Mouse (Mus musculus): ENCODE data around the gene Gm20388. TPM values are rescaled to one million over a fixed set of nuclear protein-coding genes. Genes with fewer than 3 reads are reported as not detected.

The Gm20388 gene
- polyA plus RNA-seq, 1 experiment from 2014 or later: not detected

DNA sequence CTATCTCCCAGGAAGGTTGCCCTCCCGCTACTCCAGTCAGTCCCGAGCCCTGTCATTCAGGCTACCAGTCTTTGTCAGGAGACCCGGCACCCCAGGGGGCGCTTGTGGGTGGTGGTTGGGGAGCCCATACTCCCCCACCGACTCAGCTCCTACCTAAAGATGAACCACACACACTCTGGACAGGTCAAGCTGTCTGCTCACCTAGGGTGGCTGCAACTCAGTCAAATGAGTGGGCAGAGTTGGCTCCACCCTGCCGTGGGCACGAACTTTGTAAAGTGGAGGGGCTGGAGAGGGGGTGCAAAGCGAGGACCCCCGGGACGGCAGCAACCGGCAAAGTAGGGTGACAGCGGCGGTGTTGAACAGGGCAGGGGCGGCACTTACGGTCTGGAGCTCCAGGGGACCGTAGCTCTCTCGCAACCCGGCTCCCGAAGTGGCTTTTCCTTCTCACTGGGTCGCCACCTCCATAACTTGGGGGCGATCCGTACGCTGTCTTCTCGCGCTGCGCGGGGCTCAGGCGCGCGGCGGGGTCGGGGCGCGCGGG is 2766.9 kb downstream of the Gm20388 start:
- 2% methylated on average over 35 of the region's 35 CpGs for WGBS
- Histone ChIP-seq H3K36me3 (no peaks in the 10 kb centered on the region), H3K9ac (peak overlapping the region; percentile 63), H3K4me3 (peak overlapping the region; percentile 66), H3K4me1 (peaks cover 22% of the 10 kb centered on the region), H3K27me3 (peaks cover 95% of the 10 kb centered on the region), H3K4me2 (replicated peaks) (peak overlapping the region; percentile 98), H3K9me3 (no peaks in the 10 kb centered on the region), H3K27ac (peak overlapping the region; percentile 17; the same call in 1 of the 2 replicates)
- ATAC-seq (ENCODE audit: insufficient number of reproducible peaks, insufficient read depth, low FRiP score, low TSS enrichment): no peak

- Histone ChIP-seq H3K4me2 (replicated peaks) (peak overlapping the region; percentile 98), H3K36me3 (no peaks in the 10 kb centered on the region), H3K9me3 (no peaks in the 10 kb centered on the region), H3K9ac (peak overlapping the region; percentile 63), H3K4me3 (peak overlapping the region; percentile 66), H3K4me1 (peaks cover 22% of the 10 kb centered on the region), H3K27me3 (peaks cover 91% of the 10 kb centered on the region), H3K27ac (0 out of 2 replicates have a peak overlapping the region, but pooled peaks have one; percentile 17)
- peak; percentile 49 for ATAC-seq (ENCODE audit: insufficient number of reproducible peaks, insufficient read depth, low FRiP score, low TSS enrichment)
- under 1% methylated on average over 101 of the region's 127 CpGs for WGBS
These were observed 2767.6 kb downstream of the Gm20388 start for GRCm38 (mm10) chr8:122678061-122678895.

DNA sequence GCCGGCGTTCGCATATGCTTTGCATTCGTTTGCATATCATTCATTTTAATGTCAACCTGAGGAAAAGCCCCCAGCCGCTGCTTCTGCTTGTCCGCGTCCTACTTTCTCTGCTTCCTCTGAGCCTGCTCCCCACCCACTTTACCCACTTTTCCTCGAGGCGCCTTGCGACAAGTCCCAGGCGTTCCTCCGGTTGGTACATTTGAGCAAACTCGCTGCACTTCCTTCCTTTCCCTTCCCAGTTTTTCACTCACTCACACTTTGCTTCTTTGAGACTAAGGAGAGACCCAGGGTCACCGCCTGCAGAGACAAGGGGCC is 2768.2 kb downstream of the Gm20388 start:
- Histone ChIP-seq H3K27me3 (peaks cover 87% of the 10 kb centered on the region), H3K9ac (peak overlapping the region; percentile 63; the same call in 1 of the 2 replicates), H3K4me3 (peak overlapping the region; percentile 66), H3K36me3 (no peaks in the 10 kb centered on the region), H3K9me3 (no peaks in the 10 kb centered on the region), H3K4me2 (replicated peaks) (peak overlapping the region; percentile 98), H3K27ac (no peak overlapping the region), H3K4me1 (peaks cover 22% of the 10 kb centered on the region)
- ATAC-seq (ENCODE audit: insufficient number of reproducible peaks, insufficient read depth, low FRiP score, low TSS enrichment): no peak
- WGBS: 0% methylated on average over 14 of the region's 14 CpGs

- no peak overlapping the region for H3K4me3 ChIP-seq
- ATAC-seq (ENCODE audit: insufficient number of reproducible peaks, insufficient read depth, low FRiP score, low TSS enrichment): no peak
- H3K9ac ChIP-seq: no peak overlapping the region
- H3K36me3 ChIP-seq: no peaks in the 10 kb centered on the region
- 17% methylated on average over 11 of the region's 11 CpGs for WGBS
- no peak overlapping the region for H3K27ac ChIP-seq
- peak overlapping the region; percentile 98 for H3K4me2 ChIP-seq (replicated peaks)
- H3K27me3 ChIP-seq: peaks cover 81% of the 10 kb centered on the region
- H3K4me1 ChIP-seq: peaks cover 20% of the 10 kb centered on the region
- H3K9me3 ChIP-seq: no peaks in the 10 kb centered on the region
These were observed 2768.8 kb downstream of the Gm20388 start for GRCm38 (mm10) chr8:122679325-122679920.

DNA sequence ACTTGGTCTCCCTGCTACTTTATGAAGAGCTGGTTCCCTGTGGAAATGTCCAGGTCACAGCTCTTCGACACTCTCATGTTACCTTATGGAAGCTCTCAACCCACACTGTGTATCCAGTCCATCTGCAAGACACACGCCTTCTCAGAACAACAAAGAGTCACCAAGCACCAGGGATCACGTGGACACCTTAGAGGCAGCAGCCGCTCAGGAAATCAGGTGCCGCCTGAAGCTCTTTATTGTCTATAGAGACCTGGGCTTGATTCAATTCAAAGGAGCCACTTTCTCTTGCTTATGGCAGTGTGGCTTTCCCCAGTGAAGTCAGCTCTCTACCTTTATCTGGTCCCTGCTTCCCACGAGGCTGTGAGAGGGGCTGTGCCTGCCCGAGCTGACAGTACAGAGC is 2769.5 kb downstream of the Gm20388 start:
- H3K9me3 ChIP-seq: no peaks in the 10 kb centered on the region
- no peak overlapping the region for H3K4me2 ChIP-seq (replicated peaks)
- H3K4me1 ChIP-seq: peaks cover 20% of the 10 kb centered on the region
- H3K27ac ChIP-seq: no peak overlapping the region
- H3K27me3 ChIP-seq: peaks cover 74% of the 10 kb centered on the region
- 38% methylated on average over 7 of the region's 7 CpGs for WGBS
- no peaks in the 10 kb centered on the region for H3K36me3 ChIP-seq
- H3K4me3 ChIP-seq: no peak overlapping the region
- no peak for ATAC-seq (ENCODE audit: insufficient number of reproducible peaks, insufficient read depth, low FRiP score, low TSS enrichment)
- H3K9ac ChIP-seq: no peak overlapping the region

- Histone ChIP-seq H3K27ac (no peak overlapping the region), H3K4me1 (peaks cover 7% of the 10 kb centered on the region; the same call in 1 of the 2 replicates), H3K27me3 (peaks cover 56% of the 10 kb centered on the region), H3K4me3 (no peak overlapping the region), H3K9ac (no peak overlapping the region), H3K4me2 (replicated peaks) (no peak overlapping the region), H3K9me3 (no peaks in the 10 kb centered on the region), H3K36me3 (no peaks in the 10 kb centered on the region)
- 88% methylated on average over 11 of the region's 11 CpGs for WGBS
- no peak for ATAC-seq (ENCODE audit: insufficient number of reproducible peaks, insufficient read depth, low FRiP score, low TSS enrichment)
These were observed 2772.2 kb downstream of the Gm20388 start for GRCm38 (mm10) chr8:122682820-122683219.

DNA sequence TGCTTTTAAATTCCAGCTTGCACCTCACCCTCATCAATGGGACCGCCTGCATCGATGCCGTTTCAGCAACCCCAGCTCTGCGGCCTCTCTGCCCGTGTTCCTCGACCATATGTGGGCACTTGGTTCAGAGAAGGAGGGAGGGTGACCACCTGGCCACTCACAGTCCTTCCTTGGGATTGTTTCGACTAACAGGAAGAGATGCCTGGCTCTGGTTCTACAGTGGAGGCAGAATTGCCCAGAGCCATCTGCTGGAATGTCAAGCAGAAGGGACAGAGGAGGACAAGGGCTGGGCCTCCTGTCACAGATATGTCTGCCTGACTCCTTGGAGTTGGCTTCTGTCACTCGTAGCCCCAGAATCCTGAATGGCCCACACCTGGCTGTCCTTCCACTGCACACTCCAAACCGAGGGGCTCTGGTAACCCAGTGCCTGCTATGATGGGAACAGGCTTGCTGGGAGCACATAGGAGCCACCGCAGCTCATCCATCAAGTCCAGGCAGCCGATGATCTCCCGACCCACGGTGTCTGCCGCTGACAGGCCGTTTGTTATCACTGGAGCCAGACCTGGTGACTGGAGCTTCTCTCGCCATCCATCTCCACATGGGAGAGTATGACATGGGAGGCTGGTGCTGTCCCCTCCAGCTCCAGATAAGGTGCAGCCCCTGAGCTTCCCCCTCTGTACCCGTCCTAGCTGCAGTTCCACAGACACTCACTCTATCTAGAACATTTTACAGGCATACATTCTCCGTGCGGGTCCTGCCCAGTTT is 2774.6 kb downstream of the Gm20388 start:
- no peaks in the 10 kb centered on the region for H3K36me3 ChIP-seq
- ATAC-seq (ENCODE audit: insufficient number of reproducible peaks, insufficient read depth, low FRiP score, low TSS enrichment): no peak
- no peak overlapping the region for H3K9ac ChIP-seq
- no peaks in the 10 kb centered on the region for H3K4me1 ChIP-seq
- no peak overlapping the region for H3K27ac ChIP-seq
- H3K27me3 ChIP-seq: peaks cover 34% of the 10 kb centered on the region
- no peaks in the 10 kb centered on the region for H3K9me3 ChIP-seq
- H3K4me3 ChIP-seq: no peak overlapping the region
- no peak overlapping the region for H3K4me2 ChIP-seq (replicated peaks)
- WGBS: 72% methylated on average over 19 of the region's 19 CpGs

DNA sequence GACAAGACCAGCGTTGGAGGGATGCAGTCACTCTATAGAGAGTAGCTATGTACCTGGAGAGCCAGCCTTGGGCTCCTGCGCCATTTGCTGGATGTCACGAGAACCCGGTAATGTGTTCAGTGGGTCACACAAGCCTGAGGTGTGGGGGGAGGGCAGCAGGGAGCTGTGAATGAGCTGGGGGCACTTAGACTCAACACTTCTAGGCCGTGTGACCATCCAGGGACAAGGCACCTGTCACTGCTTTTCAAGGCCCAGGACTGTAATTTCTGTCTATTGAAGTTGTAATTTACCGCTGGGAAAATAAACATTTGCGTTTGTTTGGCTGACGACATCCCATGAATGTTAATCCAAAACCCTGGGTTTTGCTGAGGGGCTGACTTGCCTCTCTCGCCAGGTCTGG is 2776.2 kb downstream of the Gm20388 start:
- H3K4me1 ChIP-seq: no peaks in the 10 kb centered on the region
- H3K4me3 ChIP-seq: no peak overlapping the region
- 68% methylated on average over 9 of the region's 9 CpGs for WGBS
- H3K36me3 ChIP-seq: no peaks in the 10 kb centered on the region
- H3K27me3 ChIP-seq: peaks cover 19% of the 10 kb centered on the region
- no peak for ATAC-seq (ENCODE audit: insufficient number of reproducible peaks, insufficient read depth, low FRiP score, low TSS enrichment)
- no peaks in the 10 kb centered on the region for H3K9me3 ChIP-seq
- no peak overlapping the region for H3K9ac ChIP-seq
- H3K27ac ChIP-seq: no peak overlapping the region
- H3K4me2 ChIP-seq (replicated peaks): no peak overlapping the region

DNA sequence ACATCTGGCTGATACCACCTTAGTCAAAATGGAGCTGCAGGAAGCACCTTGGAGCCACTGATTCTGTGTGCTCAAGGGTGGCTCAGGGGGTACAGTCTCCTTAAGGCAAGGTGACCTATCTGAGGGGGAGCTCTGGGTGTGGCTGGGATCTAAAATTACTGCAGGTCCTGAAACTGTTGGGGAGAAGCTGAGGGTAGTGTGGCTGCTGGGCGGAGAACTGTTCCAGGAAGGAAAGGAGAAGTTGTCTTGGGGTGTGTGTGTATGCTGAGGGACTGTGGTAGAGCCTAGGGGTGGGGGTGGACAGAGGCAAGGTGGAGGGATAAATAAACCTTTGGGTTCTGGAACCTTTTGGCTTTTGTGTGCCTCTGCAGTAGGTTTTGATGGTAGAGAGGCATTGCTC is 2778.7 kb downstream of the Gm20388 start:
- Histone ChIP-seq H3K9ac (no peak overlapping the region), H3K4me2 (replicated peaks) (no peak overlapping the region), H3K27me3 (peaks cover 9% of the 10 kb centered on the region), H3K4me1 (no peaks in the 10 kb centered on the region), H3K27ac (no peak overlapping the region), H3K36me3 (no peaks in the 10 kb centered on the region), H3K9me3 (no peaks in the 10 kb centered on the region), H3K4me3 (no peak overlapping the region)
- no peak for ATAC-seq (ENCODE audit: insufficient number of reproducible peaks, insufficient read depth, low FRiP score, low TSS enrichment)
- WGBS: 88% methylated on average over 1 of the region's 1 CpGs

GRCm38 (mm10) chr8:122691018-122691417 is 2780.4 kb downstream of the Gm20388 start:
- H3K27ac ChIP-seq: no peak overlapping the region
- 86% methylated on average over 6 of the region's 6 CpGs for WGBS
- no peaks in the 10 kb centered on the region for H3K4me1 ChIP-seq
- H3K9me3 ChIP-seq: no peaks in the 10 kb centered on the region
- no peaks in the 10 kb centered on the region for H3K36me3 ChIP-seq
- H3K27me3 ChIP-seq: peaks cover under 1% of the 10 kb centered on the region; the same call in 1 of the 2 replicates
- ATAC-seq (ENCODE audit: insufficient number of reproducible peaks, insufficient read depth, low FRiP score, low TSS enrichment): no peak
- H3K4me2 ChIP-seq (replicated peaks): no peak overlapping the region
- H3K4me3 ChIP-seq: no peak overlapping the region
- no peak overlapping the region for H3K9ac ChIP-seq

GRCm38 (mm10) chr8:122692152-122692551 is 2781.5 kb downstream of the Gm20388 start:
- Histone ChIP-seq H3K27ac (no peak overlapping the region), H3K4me1 (no peaks in the 10 kb centered on the region), H3K4me3 (no peak overlapping the region), H3K27me3 (no peaks in the 10 kb centered on the region), H3K9ac (no peak overlapping the region), H3K36me3 (no peaks in the 10 kb centered on the region), H3K9me3 (no peaks in the 10 kb centered on the region), H3K4me2 (replicated peaks) (no peak overlapping the region)
- no peak for ATAC-seq (ENCODE audit: insufficient number of reproducible peaks, insufficient read depth, low FRiP score, low TSS enrichment)
- WGBS: 77% methylated on average over 8 of the region's 8 CpGs
